Mouse (Mus musculus) lung, embryonic 16.5 days (tissue): Measurements from ENCODE around the gene Gnai3. TPM values are rescaled to one million over a fixed set of nuclear protein-coding genes. Genes with fewer than 3 reads are reported as not detected.

ENCODE experiments used
- ATAC-seq: fragments of 200-750 bp; cut with Nextera tagmentation; 2 replicates; pipeline ENCODE4 v1.8.0; 2017; ENCODE audit warnings: low read depth, mild to moderate bottlenecking, moderate library complexity
- H3K27ac ChIP-seq: fragments of 300-500 bp; sonication (generic); 2 replicates; pipeline ENCODE4 v1.5.1; 2014; ENCODE audit warnings: mild to moderate bottlenecking, control low read depth, low read length
- H3K27me3 ChIP-seq: fragments of 300-500 bp; sonication (generic); 2 replicates; pipeline ENCODE4 v1.6.1; 2014; ENCODE audit warnings: low read depth, low read length, mixed read lengths; ENCODE audit not compliant: control insufficient read depth, insufficient read depth
- H3K36me3 ChIP-seq: fragments of 300-500 bp; sonication (generic); 2 replicates; pipeline ENCODE4 v1.6.1; 2014; ENCODE audit warnings: low read length; ENCODE audit not compliant: control insufficient read depth, insufficient read depth
- H3K4me1 ChIP-seq: fragments of 300-500 bp; sonication (generic); replicated peaks from 2 replicates; pipeline ENCODE4 v1.6.1; 2014; ENCODE audit warnings: low read length, mixed read lengths; ENCODE audit not compliant: control insufficient read depth, insufficient read depth
- H3K4me2 ChIP-seq: fragments of 300-500 bp; sonication (generic); 2 replicates; pipeline ENCODE4 v1.6.1; 2014; ENCODE audit warnings: low read depth, low read length, control low read depth
- H3K4me3 ChIP-seq: fragments of 300-500 bp; sonication (generic); 2 replicates; pipeline ENCODE4 v1.5.1; 2014; ENCODE audit warnings: mild to moderate bottlenecking, low read length, control low read depth
- H3K9ac ChIP-seq: fragments of 300-500 bp; sonication (generic); 2 replicates; pipeline ENCODE4 v1.6.1; 2014; ENCODE audit warnings: low read length, control low read depth
- H3K9me3 ChIP-seq: fragments of 300-500 bp; sonication (generic); 2 replicates; pipeline ENCODE4 v1.6.1; 2016; ENCODE audit warnings: low read length; ENCODE audit not compliant: control insufficient read depth
- WGBS: fragments of 180-500 bp; shearing (Covaris S2); extraction: QIAGEN DNeasy Blood & Tissue Kit; methylation state at CpG from one replicate; pipeline ENCODE4 v1.1.7; 2014; 5-methylcytosine and 5-hydroxymethylcytosine counted together
- polyA plus RNA-seq: library from polyadenylated mRNA; unstranded; fragments of >200 nt; fragmentation: Nextera tagmentation; extraction: Ambion mirVana; gene quantifications from 2 replicates; pipeline ENCODE4 v1.2.1, GENCODE M21; 2015

Gnai3 gene
- polyA plus RNA-seq, 1 experiment from 2014 or later: 162 TPM

DNA sequence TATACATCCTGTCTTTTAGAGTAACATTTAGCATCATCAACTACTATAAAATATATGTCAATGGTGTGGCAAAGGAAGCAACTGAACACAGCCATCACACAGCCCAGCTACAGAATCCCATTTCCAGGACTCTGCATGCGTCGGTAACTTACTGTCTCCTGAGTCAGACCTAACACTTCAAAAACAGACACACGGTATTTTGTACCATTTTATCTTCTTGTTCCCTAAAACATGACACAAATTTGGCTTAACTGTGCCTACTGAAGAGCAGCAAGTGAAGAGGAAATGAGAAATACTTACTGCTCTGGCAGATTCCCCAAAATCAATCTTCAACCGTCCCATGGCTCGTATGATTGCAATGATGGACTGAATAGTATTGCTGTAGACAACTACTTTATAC is 22.7 kb downstream of the Gnai3 start:
- ATAC-seq: no peak
- H3K9me3 ChIP-seq: no peaks in the 10 kb centered on the region
- WGBS: 77% methylated on average over 5 of the region's 5 CpGs
- H3K4me2 ChIP-seq: no peak overlapping the region
- H3K4me3 ChIP-seq: no peak overlapping the region
- H3K36me3 ChIP-seq: peaks cover 10% of the 10 kb centered on the region
- H3K27me3 ChIP-seq: no peaks in the 10 kb centered on the region
- peaks cover under 1% of the 10 kb centered on the region for H3K4me1 ChIP-seq
- H3K9ac ChIP-seq: no peak overlapping the region
- H3K27ac ChIP-seq: no peak overlapping the region

GRCm38 (mm10) chr3:108121101-108121500 is 24.8 kb downstream of the Gnai3 start:
- Histone ChIP-seq H3K4me3 (no peak overlapping the region), H3K4me1 (no peaks in the 10 kb centered on the region), H3K27me3 (no peaks in the 10 kb centered on the region), H3K36me3 (peaks cover 15% of the 10 kb centered on the region), H3K9ac (no peak overlapping the region), H3K27ac (no peak overlapping the region), H3K9me3 (no peaks in the 10 kb centered on the region), H3K4me2 (no peak overlapping the region)
- 72% methylated on average over 3 of the region's 3 CpGs for WGBS
- ATAC-seq: no peak

- no peak overlapping the region for H3K4me3 ChIP-seq
- peaks cover 18% of the 10 kb centered on the region for H3K36me3 ChIP-seq
- H3K9me3 ChIP-seq: no peaks in the 10 kb centered on the region
- no peaks in the 10 kb centered on the region for H3K27me3 ChIP-seq
- no peak overlapping the region for H3K27ac ChIP-seq
- H3K9ac ChIP-seq: no peak overlapping the region
- H3K4me1 ChIP-seq: no peaks in the 10 kb centered on the region
- WGBS: 92% methylated on average over 6 of the region's 6 CpGs
- H3K4me2 ChIP-seq: no peak overlapping the region
- ATAC-seq: no peak
Observed at GRCm38 (mm10) chr3:108117465-108117864, 28.5 kb downstream of the Gnai3 start.

GRCm38 (mm10) chr3:108113591-108114289 is 32.2 kb downstream of the Gnai3 start:
- Histone ChIP-seq H3K4me1 (no peaks in the 10 kb centered on the region), H3K4me3 (no peak overlapping the region), H3K27me3 (no peaks in the 10 kb centered on the region), H3K9me3 (no peaks in the 10 kb centered on the region), H3K9ac (no peak overlapping the region), H3K27ac (no peak overlapping the region), H3K36me3 (peaks cover 29% of the 10 kb centered on the region), H3K4me2 (no peak overlapping the region)
- WGBS: 74% methylated on average over 7 of the region's 7 CpGs
- no peak for ATAC-seq

DNA sequence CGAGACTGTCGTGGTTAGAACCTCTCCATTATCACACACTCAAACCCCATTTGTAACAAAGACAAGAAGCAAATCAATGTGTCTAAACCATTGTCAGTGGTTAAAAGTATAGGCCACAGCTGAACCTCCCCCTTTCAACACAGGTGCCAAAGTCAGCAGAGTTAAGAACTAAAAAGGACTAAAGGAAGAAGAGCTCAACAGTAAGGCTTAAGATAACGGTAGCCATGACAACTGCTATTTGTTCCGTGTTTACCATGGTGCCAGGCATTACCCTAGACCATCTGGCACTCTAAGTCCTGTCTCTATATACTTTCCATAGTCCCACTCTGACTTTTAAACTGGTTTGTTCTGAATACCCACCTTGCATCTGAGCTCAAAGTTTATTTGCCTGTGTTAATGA is 33.3 kb downstream of the Gnai3 start:
- Histone ChIP-seq H3K4me3 (no peak overlapping the region), H3K27me3 (no peaks in the 10 kb centered on the region), H3K9me3 (no peaks in the 10 kb centered on the region), H3K4me2 (no peak overlapping the region), H3K36me3 (peaks cover 37% of the 10 kb centered on the region), H3K4me1 (no peaks in the 10 kb centered on the region), H3K27ac (no peak overlapping the region), H3K9ac (no peak overlapping the region)
- WGBS: 79% methylated on average over 4 of the region's 4 CpGs
- no peak for ATAC-seq

GRCm38 (mm10) chr3:108112246-108112645 is 33.7 kb downstream of the Gnai3 start:
- H3K4me2 ChIP-seq: no peak overlapping the region
- no peaks in the 10 kb centered on the region for H3K4me1 ChIP-seq
- peaks cover 36% of the 10 kb centered on the region for H3K36me3 ChIP-seq
- H3K9me3 ChIP-seq: no peaks in the 10 kb centered on the region
- H3K27me3 ChIP-seq: no peaks in the 10 kb centered on the region
- no peak overlapping the region for H3K4me3 ChIP-seq
- H3K9ac ChIP-seq: no peak overlapping the region
- 74% methylated on average over 7 of the region's 7 CpGs for WGBS
- ATAC-seq: no peak
- no peak overlapping the region for H3K27ac ChIP-seq

- Histone ChIP-seq H3K4me2 (no peak overlapping the region), H3K9me3 (no peaks in the 10 kb centered on the region), H3K9ac (no peak overlapping the region), H3K4me1 (no peaks in the 10 kb centered on the region), H3K27me3 (no peaks in the 10 kb centered on the region), H3K27ac (no peak overlapping the region), H3K4me3 (no peak overlapping the region), H3K36me3 (peaks cover 35% of the 10 kb centered on the region)
- WGBS: 70% methylated on average over 5 of the region's 5 CpGs
- ATAC-seq: no peak
Observed at GRCm38 (mm10) chr3:108111320-108111719, 34.6 kb downstream of the Gnai3 start.

GRCm38 (mm10) chr3:108105281-108105680 is 40.7 kb downstream of the Gnai3 start:
- no peak for ATAC-seq

DNA sequence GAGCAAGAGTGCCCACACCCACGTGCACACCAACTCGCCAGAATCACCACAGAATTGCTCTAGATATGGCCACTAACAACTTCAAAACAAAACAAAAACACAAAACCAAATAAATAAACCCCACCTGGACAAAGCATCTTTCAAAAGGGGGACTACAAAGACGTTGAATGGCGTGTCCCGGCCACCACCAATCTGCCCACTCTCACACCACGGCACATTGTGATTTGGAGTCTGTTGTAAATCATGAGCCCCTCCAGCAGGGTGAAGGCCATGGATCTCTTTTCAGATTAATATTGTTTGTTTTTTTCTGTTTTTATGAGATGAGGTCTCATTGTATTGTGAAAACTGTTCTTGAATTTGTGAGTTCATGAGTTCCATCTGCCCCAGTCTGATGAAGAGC is 43.9 kb downstream of the Gnai3 start:
- no peaks in the 10 kb centered on the region for H3K9me3 ChIP-seq
- H3K27me3 ChIP-seq: no peaks in the 10 kb centered on the region
- no peak overlapping the region for H3K4me3 ChIP-seq
- no peak overlapping the region for H3K27ac ChIP-seq
- no peaks in the 10 kb centered on the region for H3K4me1 ChIP-seq
- no peak overlapping the region for H3K4me2 ChIP-seq
- ATAC-seq: no peak
- no peak overlapping the region for H3K9ac ChIP-seq
- H3K36me3 ChIP-seq: peaks cover 5% of the 10 kb centered on the region; the same call in 1 of the 2 replicates
- 82% methylated on average over 6 of the region's 6 CpGs for WGBS

More at GRCm38 (mm10) chr3:108105281-108105680, 40.7 kb downstream of the Gnai3 start:
- H3K27ac ChIP-seq: no peak overlapping the region
- no peaks in the 10 kb centered on the region for H3K9me3 ChIP-seq
- H3K36me3 ChIP-seq: peaks cover 23% of the 10 kb centered on the region
- H3K27me3 ChIP-seq: no peaks in the 10 kb centered on the region
- no peak overlapping the region for H3K4me3 ChIP-seq
- H3K4me1 ChIP-seq: no peaks in the 10 kb centered on the region
- no peak overlapping the region for H3K4me2 ChIP-seq
- WGBS: 79% methylated on average over 3 of the region's 3 CpGs
- H3K9ac ChIP-seq: no peak overlapping the region
